Mouse (Mus musculus) stomach, embryonic 15.5 days (tissue): ENCODE data around the gene Pdia2. TPM values are rescaled to one million over a fixed set of nuclear protein-coding genes. Genes with fewer than 3 reads are reported as not detected.
A peak's percentile ranks its signal among the peaks of the same experiment; 100 is the strongest.

Source experiments
- ATAC-seq: fragments of 200-750 bp; cut with Nextera tagmentation; 2 replicates; pipeline ENCODE4 v1.8.0; 2017; ENCODE audit warnings: low read depth, moderate number of reproducible peaks, moderate TSS enrichment; ENCODE audit not compliant: insufficient read depth, low FRiP score
- H3K27ac ChIP-seq: fragments of 300-500 bp; sonication (generic); 2 replicates; pipeline ENCODE4 v1.5.1; 2015; ENCODE audit warnings: mild to moderate bottlenecking, inconsistent platforms
- H3K27me3 ChIP-seq: fragments of 300-500 bp; sonication (generic); replicated peaks from 2 replicates; pipeline ENCODE4 v1.6.1; 2015; ENCODE audit warnings: inconsistent platforms
- H3K36me3 ChIP-seq: fragments of 300-500 bp; sonication (generic); 2 replicates; pipeline ENCODE4 v1.6.1; 2015; ENCODE audit warnings: inconsistent platforms
- H3K4me1 ChIP-seq: fragments of 300-500 bp; sonication (generic); 2 replicates; pipeline ENCODE4 v1.6.1; 2015; ENCODE audit warnings: inconsistent platforms
- H3K4me2 ChIP-seq: fragments of 300-500 bp; sonication (generic); 2 replicates; pipeline ENCODE4 v1.6.1; 2015; ENCODE audit warnings: mild to moderate bottlenecking, inconsistent platforms
- H3K4me3 ChIP-seq: fragments of 300-500 bp; sonication (generic); replicated peaks from 2 replicates; pipeline ENCODE4 v1.5.1; 2015; ENCODE audit warnings: inconsistent platforms
- H3K9ac ChIP-seq: fragments of 300-500 bp; sonication (generic); 2 replicates; pipeline ENCODE4 v1.6.1; 2015; ENCODE audit warnings: inconsistent platforms
- H3K9me3 ChIP-seq: fragments of 300-500 bp; sonication (generic); 2 replicates; pipeline ENCODE4 v1.6.1; 2016; ENCODE audit warnings: inconsistent platforms
- WGBS: fragments of 180-500 bp; shearing (Covaris S2); methylation state at CpG from one replicate; pipeline ENCODE4 v1.1.7; 2015; 5-methylcytosine and 5-hydroxymethylcytosine counted together
- polyA plus RNA-seq: library from polyadenylated mRNA; unstranded; fragments of >200 nt; fragmentation: Nextera tagmentation; extraction: Ambion mirVana; gene quantifications from 2 replicates; pipeline ENCODE4 v1.2.1, GENCODE M21; 2015

The Pdia2 gene
- 121 and 146 TPM in 2 replicates for polyA plus RNA-seq

- WGBS: 68% methylated on average over 4 of the region's 4 CpGs
- peaks cover 22% of the 10 kb centered on the region for H3K36me3 ChIP-seq
- peak within 1 kb of the TSS; percentile 98 for H3K4me2 ChIP-seq
- peak within 1 kb of the TSS; percentile 58; the same call in 1 of the 2 replicates for H3K4me3 ChIP-seq
- no peak within 1 kb of the TSS for H3K27ac ChIP-seq
- no peaks in the 10 kb centered on the region for H3K9me3 ChIP-seq
- peaks cover 42% of the 10 kb centered on the region for H3K27me3 ChIP-seq
- H3K4me1 ChIP-seq: peaks cover 21% of the 10 kb centered on the region
- ATAC-seq: no peak
- H3K9ac ChIP-seq: no peak within 1 kb of the TSS
Measured at GRCm38 (mm10) chr17:26198892-26199291, at the start of gene Pdia2. Gene Pdia2, minus strand, starts transcription at chr17:26199087.

DNA sequence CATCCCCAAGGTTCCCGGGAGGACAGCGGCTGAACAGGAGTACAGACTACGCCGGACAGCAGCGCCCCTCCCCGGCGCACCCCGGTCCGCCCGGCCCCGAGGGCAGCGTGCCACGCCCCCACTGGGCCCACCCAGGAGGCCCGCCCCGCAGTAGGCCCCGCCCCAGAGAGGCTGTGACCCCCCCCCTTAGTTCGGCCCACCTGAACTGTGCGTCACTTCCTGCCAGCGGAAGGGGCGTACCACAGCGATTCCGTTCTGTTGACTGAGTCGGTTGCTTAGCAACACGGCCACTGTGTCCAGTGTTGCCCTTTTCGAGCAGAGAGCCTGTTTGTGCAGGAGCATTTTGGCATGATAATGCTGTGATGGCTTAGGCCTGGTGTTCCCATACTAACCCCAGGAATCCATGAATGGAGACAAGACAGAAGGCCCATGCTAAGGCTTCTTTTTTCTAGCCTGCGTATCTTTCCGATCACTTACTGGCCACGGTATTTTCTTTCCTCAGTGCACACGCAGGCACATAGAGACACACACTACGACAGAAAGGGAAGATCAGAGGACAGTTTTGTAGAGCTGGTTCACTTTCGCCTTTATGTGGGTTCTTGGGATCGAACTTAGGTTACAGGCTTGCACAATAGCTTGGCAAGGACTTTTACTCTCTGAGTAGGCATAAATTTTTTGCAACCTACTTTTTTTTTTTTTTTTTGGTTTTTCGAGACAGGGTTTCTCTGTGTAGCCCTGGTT is 45.4 kb upstream of the Pdia2 start, which contains the start of gene Fam234a:
Gene Fam234a (minus strand): TSS at position 142 of the 741 bp plus-strand sequence.
- Histone ChIP-seq H3K9ac (peak within 1 kb of the TSS; percentile 68), H3K27me3 (no peaks in the 10 kb centered on the region), H3K36me3 (no peaks in the 10 kb centered on the region), H3K9me3 (no peaks in the 10 kb centered on the region), H3K4me3 (peak within 1 kb of the TSS; percentile 77), H3K4me1 (peaks cover 9% of the 10 kb centered on the region; the same call in 1 of the 2 replicates), H3K4me2 (peak within 1 kb of the TSS; percentile 76), H3K27ac (peak within 1 kb of the TSS; percentile 84)
- peak; percentile 95 for ATAC-seq
- WGBS: 6% methylated on average over 33 of the region's 33 CpGs

DNA sequence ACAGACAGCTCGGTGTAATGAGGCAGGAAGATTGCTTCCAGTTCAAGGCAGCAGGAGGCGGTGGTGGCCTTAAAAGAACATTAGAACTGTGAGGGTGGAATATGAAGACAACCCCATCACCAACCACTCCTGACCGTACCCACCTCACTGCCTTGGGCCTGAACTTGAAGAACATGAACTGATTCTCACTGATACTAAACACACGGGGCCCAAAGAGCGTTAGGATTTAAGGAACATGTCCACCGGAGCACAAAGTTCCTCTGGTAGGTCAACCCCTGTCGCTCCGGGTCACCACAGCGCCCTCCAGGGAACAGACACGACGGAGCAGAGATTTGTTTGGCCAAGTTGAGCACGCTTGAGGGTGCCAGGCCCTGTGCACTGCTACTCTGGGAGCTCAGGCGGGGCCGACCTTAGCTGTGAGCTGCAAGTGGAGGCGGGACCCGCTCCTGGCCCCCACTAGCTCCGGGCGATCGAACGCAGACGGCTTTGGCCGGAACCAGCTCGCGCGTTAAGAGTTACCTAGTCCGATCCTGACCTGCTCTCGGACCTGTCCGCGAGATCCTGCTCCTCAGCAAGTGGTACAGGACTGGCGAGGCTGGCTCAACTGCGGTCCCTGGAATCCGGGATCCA is 44.7 kb upstream of the Pdia2 start:
- peak; percentile 71 for ATAC-seq
- Histone ChIP-seq H3K36me3 (no peaks in the 10 kb centered on the region), H3K27ac (peak overlapping the region; percentile 84), H3K9ac (peak overlapping the region; percentile 68), H3K4me1 (peaks cover 9% of the 10 kb centered on the region; the same call in 1 of the 2 replicates), H3K9me3 (no peaks in the 10 kb centered on the region), H3K4me3 (peak overlapping the region; percentile 77), H3K4me2 (peak overlapping the region; percentile 76), H3K27me3 (no peaks in the 10 kb centered on the region)
- WGBS: 1% methylated on average over 32 of the region's 32 CpGs

- no peaks in the 10 kb centered on the region for H3K27me3 ChIP-seq
- no peak overlapping the region for H3K27ac ChIP-seq
- no peak overlapping the region for H3K4me3 ChIP-seq
- H3K36me3 ChIP-seq: no peaks in the 10 kb centered on the region
- H3K4me2 ChIP-seq: no peak overlapping the region
- 74% methylated on average over 6 of the region's 6 CpGs for whole genome bisulfite sequencing
- ATAC-seq: no peak
- no peak overlapping the region for H3K9ac ChIP-seq
- H3K4me1 ChIP-seq: peaks cover 9% of the 10 kb centered on the region
- no peaks in the 10 kb centered on the region for H3K9me3 ChIP-seq
Measured at GRCm38 (mm10) chr17:26240990-26241389, 42.1 kb upstream of the Pdia2 start.

DNA sequence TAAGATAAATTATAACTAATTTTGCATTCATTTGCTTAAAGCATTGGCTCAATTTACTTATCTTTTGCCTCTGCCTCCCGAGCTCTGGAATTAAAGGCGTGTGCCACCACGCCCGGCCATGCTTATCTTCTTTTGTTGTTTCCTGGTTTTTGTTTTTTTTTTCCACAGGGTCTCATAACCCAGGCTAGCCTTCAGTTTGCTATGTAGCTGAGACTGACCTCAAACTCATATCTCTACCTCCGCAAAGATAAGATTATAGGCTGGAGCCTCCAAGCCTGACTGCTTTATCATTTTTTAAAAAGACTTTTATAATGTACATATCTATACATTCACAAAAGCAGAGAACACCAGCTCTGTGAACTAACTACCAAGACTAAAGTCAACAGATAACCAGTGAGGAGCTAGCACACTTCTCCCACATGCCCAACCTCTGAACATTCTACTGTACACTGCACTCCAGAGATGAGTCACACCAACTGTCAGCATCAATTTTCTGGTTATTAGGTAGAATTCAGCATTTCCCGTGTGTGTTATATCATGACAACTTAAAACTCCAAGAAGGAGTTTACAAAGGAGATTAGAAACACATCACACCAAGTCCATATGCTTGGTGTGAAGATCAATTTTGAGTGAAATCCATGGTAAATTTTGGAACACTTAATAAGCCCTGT is 41.4 kb upstream of the Pdia2 start:
- Histone ChIP-seq H3K27ac (no peak overlapping the region), H3K36me3 (no peaks in the 10 kb centered on the region), H3K9ac (no peak overlapping the region), H3K4me1 (peaks cover 9% of the 10 kb centered on the region), H3K27me3 (no peaks in the 10 kb centered on the region), H3K9me3 (no peaks in the 10 kb centered on the region), H3K4me3 (no peak overlapping the region), H3K4me2 (no peak overlapping the region)
- no peak for ATAC-seq
- 62% methylated on average over 6 of the region's 6 CpGs for WGBS

- no peaks in the 10 kb centered on the region for H3K36me3 ChIP-seq
- no peak overlapping the region for H3K4me3 ChIP-seq
- no peaks in the 10 kb centered on the region for H3K27me3 ChIP-seq
- H3K9me3 ChIP-seq: no peaks in the 10 kb centered on the region
- no peak overlapping the region; the same call in 1 of the 2 replicates for H3K27ac ChIP-seq
- no peak for ATAC-seq
- peaks cover 9% of the 10 kb centered on the region for H3K4me1 ChIP-seq
- H3K4me2 ChIP-seq: no peak overlapping the region
- 63% methylated on average over 2 of the region's 2 CpGs for WGBS
- H3K9ac ChIP-seq: no peak overlapping the region
Measured at GRCm38 (mm10) chr17:26239551-26239950, 40.7 kb upstream of the Pdia2 start.

DNA sequence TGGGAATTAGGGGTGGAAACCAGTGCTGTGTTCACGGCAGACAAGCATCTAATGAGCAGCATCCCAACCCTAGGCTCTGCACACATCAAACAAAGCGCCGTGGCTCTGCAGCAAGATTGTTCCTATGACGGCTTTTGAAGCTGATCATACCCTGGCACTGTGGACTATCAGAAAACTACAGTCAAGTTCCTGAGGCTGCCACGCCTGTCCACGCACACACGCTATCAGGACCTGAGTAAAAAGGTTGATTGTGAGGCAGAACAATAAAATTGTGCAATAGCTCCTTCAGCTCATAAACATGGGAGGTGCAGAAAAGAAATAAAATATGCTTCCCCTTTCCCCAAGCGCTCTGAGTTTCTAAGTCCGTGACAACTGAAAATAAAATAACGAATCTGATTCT is 38.8 kb upstream of the Pdia2 start:
- Histone ChIP-seq H3K9me3 (no peaks in the 10 kb centered on the region), H3K4me2 (no peak overlapping the region), H3K27me3 (no peaks in the 10 kb centered on the region), H3K4me3 (no peak overlapping the region), H3K36me3 (no peaks in the 10 kb centered on the region), H3K9ac (no peak overlapping the region), H3K4me1 (peaks cover 1% of the 10 kb centered on the region), H3K27ac (peak overlapping the region; percentile 13; the same call in 1 of the 2 replicates)
- peak; percentile 67 for ATAC-seq
- WGBS: 67% methylated on average over 10 of the region's 10 CpGs

- Histone ChIP-seq H3K4me1 (no peaks in the 10 kb centered on the region; the same call in 1 of the 2 replicates), H3K9me3 (no peaks in the 10 kb centered on the region), H3K27ac (peak overlapping the region; percentile 64; the same call in 1 of the 2 replicates), H3K4me3 (no peak overlapping the region), H3K36me3 (no peaks in the 10 kb centered on the region), H3K9ac (no peak overlapping the region), H3K4me2 (no peak overlapping the region), H3K27me3 (no peaks in the 10 kb centered on the region)
- no peak for ATAC-seq
- WGBS: 67% methylated on average over 13 of the region's 13 CpGs
Measured at GRCm38 (mm10) chr17:26235077-26235815, 36.4 kb upstream of the Pdia2 start.

GRCm38 (mm10) chr17:26234386-26234785 is 35.5 kb upstream of the Pdia2 start:
- H3K27me3 ChIP-seq: no peaks in the 10 kb centered on the region
- no peaks in the 10 kb centered on the region for H3K36me3 ChIP-seq
- H3K4me2 ChIP-seq: no peak overlapping the region
- no peaks in the 10 kb centered on the region; the same call in 1 of the 2 replicates for H3K4me1 ChIP-seq
- H3K4me3 ChIP-seq: no peak overlapping the region
- 80% methylated on average over 8 of the region's 8 CpGs for WGBS
- H3K9me3 ChIP-seq: no peaks in the 10 kb centered on the region
- ATAC-seq: no peak
- no peak overlapping the region for H3K27ac ChIP-seq
- H3K9ac ChIP-seq: no peak overlapping the region

- no peak overlapping the region for H3K27ac ChIP-seq
- H3K4me3 ChIP-seq: no peak overlapping the region
- no peak for ATAC-seq
- no peaks in the 10 kb centered on the region for H3K9me3 ChIP-seq
- no peak overlapping the region for H3K9ac ChIP-seq
- 76% methylated on average over 8 of the region's 8 CpGs for WGBS
- no peak overlapping the region for H3K4me2 ChIP-seq
- no peaks in the 10 kb centered on the region; the same call in 1 of the 2 replicates for H3K4me1 ChIP-seq
- no peaks in the 10 kb centered on the region for H3K36me3 ChIP-seq
- no peaks in the 10 kb centered on the region for H3K27me3 ChIP-seq
Measured at GRCm38 (mm10) chr17:26232863-26233262, 34.0 kb upstream of the Pdia2 start.

- 84% methylated on average over 5 of the region's 5 CpGs for WGBS
- H3K27ac ChIP-seq: no peak overlapping the region
- no peak for ATAC-seq
Measured at GRCm38 (mm10) chr17:26231156-26231555, 32.3 kb upstream of the Pdia2 start.

More at GRCm38 (mm10) chr17:26231156-26231555, 32.3 kb upstream of the Pdia2 start:
- Histone ChIP-seq H3K4me1 (no peaks in the 10 kb centered on the region), H3K4me3 (no peak overlapping the region), H3K4me2 (no peak overlapping the region), H3K9ac (no peak overlapping the region), H3K36me3 (no peaks in the 10 kb centered on the region), H3K9me3 (no peaks in the 10 kb centered on the region), H3K27me3 (no peaks in the 10 kb centered on the region)
